Mouse (Mus musculus) erythroblast, embryonic 14.5 days (primary cell): ENCODE measurements around the gene Ttc3.

ENCODE experiments used
- GATA1 ChIP-seq: IDR thresholded peaks from 2 replicates; pipeline ENCODE4 v1.6.1; 2012; ENCODE audit warnings: low read length, inconsistent platforms, mixed read lengths
- TAL1 ChIP-seq: IDR thresholded peaks from 3 replicates; pipeline ENCODE4 v1.6.1; 2012; ENCODE audit warnings: low read length, inconsistent platforms, mixed read lengths

GRCm38 (mm10) chr16:94441361-94441760 lies 70.9 kb downstream of the Ttc3 start:
- TF ChIP-seq GATA1 = no peak
- TF ChIP-seq TAL1 = no peak
